Mouse (Mus musculus): ENCODE data around the gene Celf1. TPM values are rescaled to one million over a fixed set of nuclear protein-coding genes. Genes with fewer than 3 reads are reported as not detected.
"Not testable (repeated sequence)": the region's sequence is repeated elsewhere in the genome, so short reads cannot be mapped to it uniquely, and the experiment has no call there.

Gene Celf1
- polyA plus RNA-seq (2012; rRNA removed) = 19.1 and 19.8 TPM in 2 replicates

GRCm38 (mm10) chr2:90940233-90941229 lies at the start of gene Celf1:
TSS of gene Celf1 (plus strand) at chr2:90940382.
- H3K27ac ChIP-seq (ENCODE audit: control insufficient read depth, insufficient read depth, low read depth, low read length) = peak within 1 kb of the TSS; percentile 98
- H3K4me1 ChIP-seq (ENCODE audit: control insufficient read depth, insufficient read depth, low read length) = peaks cover 4% of the 10 kb centered on the region
- TF ChIP-seq CTCF (IDR thresholded peaks at IDR 0.05; ENCODE audit: control insufficient read depth, insufficient read depth, insufficient replicate concordance, low read depth, low read length) (peak; percentile 56), POLR2A (IDR thresholded peaks at IDR 0.05; ENCODE audit: control insufficient read depth, low read depth, low read length) (no peak; the same call in 1 of the 2 replicates)
- H3K36me3 ChIP-seq (ENCODE audit: control insufficient read depth, insufficient read depth, low read length) = no peaks in the 10 kb centered on the region
- peak within 1 kb of the TSS; percentile 99 for H3K4me3 ChIP-seq (ENCODE audit: control insufficient read depth, low read depth, low read length)
- no peaks in the 10 kb centered on the region for H3K27me3 ChIP-seq (ENCODE audit: control insufficient read depth, insufficient read depth, low read length)

- Histone ChIP-seq H3K4me3 (ENCODE audit: control insufficient read depth, low read depth, low read length) (no peak overlapping the region), H3K4me1 (ENCODE audit: control insufficient read depth, insufficient read depth, low read length) (peaks cover 4% of the 10 kb centered on the region), H3K27ac (ENCODE audit: control insufficient read depth, insufficient read depth, low read depth, low read length) (no peak overlapping the region), H3K36me3 (ENCODE audit: control insufficient read depth, insufficient read depth, low read length) (no peaks in the 10 kb centered on the region; the same call in 1 of the 2 replicates), H3K27me3 (ENCODE audit: control insufficient read depth, insufficient read depth, low read length) (no peaks in the 10 kb centered on the region)
- TF ChIP-seq POLR2A (IDR thresholded peaks at IDR 0.05; ENCODE audit: control insufficient read depth, low read depth, low read length) (no peak; the same call in 1 of the 2 replicates), CTCF (IDR thresholded peaks at IDR 0.05; ENCODE audit: control insufficient read depth, insufficient read depth, insufficient replicate concordance, low read depth, low read length) (no peak)
Measured at GRCm38 (mm10) chr2:90893673-90894298, 46.4 kb upstream of the Celf1 start.

- H3K27me3 ChIP-seq (ENCODE audit: control insufficient read depth, insufficient read depth, low read length); H3K4me1 ChIP-seq (ENCODE audit: control insufficient read depth, insufficient read depth, low read length); H3K27ac ChIP-seq (ENCODE audit: control insufficient read depth, insufficient read depth, low read depth, low read length); H3K36me3 ChIP-seq (ENCODE audit: control insufficient read depth, insufficient read depth, low read length); H3K4me3 ChIP-seq (ENCODE audit: control insufficient read depth, low read depth, low read length): not testable (repeated sequence)
Measured at GRCm38 (mm10) chr2:90894299-90894677, 45.9 kb upstream of the Celf1 start.

- Histone ChIP-seq H3K27ac (ENCODE audit: control insufficient read depth, insufficient read depth, low read depth, low read length) (no peak overlapping the region), H3K4me3 (ENCODE audit: control insufficient read depth, low read depth, low read length) (peak overlapping the region; percentile 92; the same call in 1 of the 2 replicates), H3K36me3 (ENCODE audit: control insufficient read depth, insufficient read depth, low read length) (no peaks in the 10 kb centered on the region; the same call in none of the 2 replicates), H3K4me1 (ENCODE audit: control insufficient read depth, insufficient read depth, low read length) (no peaks in the 10 kb centered on the region), H3K27me3 (ENCODE audit: control insufficient read depth, insufficient read depth, low read length) (no peaks in the 10 kb centered on the region)
- TF ChIP-seq POLR2A (IDR thresholded peaks at IDR 0.05; ENCODE audit: control insufficient read depth, low read depth, low read length) = no peak
- no peak for TF ChIP-seq CTCF (IDR thresholded peaks at IDR 0.05; ENCODE audit: control insufficient read depth, insufficient read depth, insufficient replicate concordance, low read depth, low read length)
Measured at GRCm38 (mm10) chr2:90903398-90903797, 36.8 kb upstream of the Celf1 start.

GRCm38 (mm10) chr2:90904076-90904855 lies 35.9 kb upstream of the Celf1 start, which contains the start of the genes Kbtbd4 and Ndufs3:
TSS of gene Kbtbd4 (plus strand) at chr2:90904740.
TSS of gene Ndufs3 (minus strand) at chr2:90904827.
- Histone ChIP-seq H3K27ac (ENCODE audit: control insufficient read depth, insufficient read depth, low read depth, low read length) (peak within 1 kb of the TSS; percentile 96), H3K36me3 (ENCODE audit: control insufficient read depth, insufficient read depth, low read length) (no peaks in the 10 kb centered on the region; the same call in 1 of the 2 replicates), H3K4me3 (ENCODE audit: control insufficient read depth, low read depth, low read length) (peak within 1 kb of the TSS; percentile 92), H3K27me3 (ENCODE audit: control insufficient read depth, insufficient read depth, low read length) (no peaks in the 10 kb centered on the region), H3K4me1 (ENCODE audit: control insufficient read depth, insufficient read depth, low read length) (no peaks in the 10 kb centered on the region; the same call in 1 of the 2 replicates)
- peak; percentile 90; the same call in 1 of the 2 replicates for TF ChIP-seq POLR2A (IDR thresholded peaks at IDR 0.05; ENCODE audit: control insufficient read depth, low read depth, low read length)
- TF ChIP-seq CTCF (IDR thresholded peaks at IDR 0.05; ENCODE audit: control insufficient read depth, insufficient read depth, insufficient replicate concordance, low read depth, low read length) = no peak

- peak overlapping the region; percentile 96 for H3K27ac ChIP-seq (ENCODE audit: control insufficient read depth, insufficient read depth, low read depth, low read length)
- peak overlapping the region; percentile 92 for H3K4me3 ChIP-seq (ENCODE audit: control insufficient read depth, low read depth, low read length)
- H3K36me3 ChIP-seq (ENCODE audit: control insufficient read depth, insufficient read depth, low read length) = no peaks in the 10 kb centered on the region; the same call in none of the 2 replicates
- H3K4me1 ChIP-seq (ENCODE audit: control insufficient read depth, insufficient read depth, low read length) = no peaks in the 10 kb centered on the region; the same call in 1 of the 2 replicates
- TF ChIP-seq CTCF (IDR thresholded peaks at IDR 0.05; ENCODE audit: control insufficient read depth, insufficient read depth, insufficient replicate concordance, low read depth, low read length) = no peak
- no peak for TF ChIP-seq POLR2A (IDR thresholded peaks at IDR 0.05; ENCODE audit: control insufficient read depth, low read depth, low read length)
- no peaks in the 10 kb centered on the region for H3K27me3 ChIP-seq (ENCODE audit: control insufficient read depth, insufficient read depth, low read length)
Measured at GRCm38 (mm10) chr2:90904856-90905224, 35.3 kb upstream of the Celf1 start.

Measured in testis, adult 2 months (tissue).